Mouse (Mus musculus): ENCODE results near the gene Psmd6. TPM values are rescaled to one million over a fixed set of nuclear protein-coding genes. Genes with fewer than 3 reads are reported as not detected.

Psmd6 gene
- total RNA-seq (2021) (100 to 1,000 TPM; 103 to 123 TPM), polyA plus RNA-seq (2012; rRNA removed) (37.3 and 38.1 TPM in 2 replicates)
- long read RNA-seq, transcript Psmd6-201 (8 exons, 1,387 nt), result major isoform, 101 of 113 reads
- long read RNA-seq, partial matches to known transcripts, result 5 of 113 reads
- long read RNA-seq, other reads (novel, unspliced or antisense), result 6 of 113 reads

DNA sequence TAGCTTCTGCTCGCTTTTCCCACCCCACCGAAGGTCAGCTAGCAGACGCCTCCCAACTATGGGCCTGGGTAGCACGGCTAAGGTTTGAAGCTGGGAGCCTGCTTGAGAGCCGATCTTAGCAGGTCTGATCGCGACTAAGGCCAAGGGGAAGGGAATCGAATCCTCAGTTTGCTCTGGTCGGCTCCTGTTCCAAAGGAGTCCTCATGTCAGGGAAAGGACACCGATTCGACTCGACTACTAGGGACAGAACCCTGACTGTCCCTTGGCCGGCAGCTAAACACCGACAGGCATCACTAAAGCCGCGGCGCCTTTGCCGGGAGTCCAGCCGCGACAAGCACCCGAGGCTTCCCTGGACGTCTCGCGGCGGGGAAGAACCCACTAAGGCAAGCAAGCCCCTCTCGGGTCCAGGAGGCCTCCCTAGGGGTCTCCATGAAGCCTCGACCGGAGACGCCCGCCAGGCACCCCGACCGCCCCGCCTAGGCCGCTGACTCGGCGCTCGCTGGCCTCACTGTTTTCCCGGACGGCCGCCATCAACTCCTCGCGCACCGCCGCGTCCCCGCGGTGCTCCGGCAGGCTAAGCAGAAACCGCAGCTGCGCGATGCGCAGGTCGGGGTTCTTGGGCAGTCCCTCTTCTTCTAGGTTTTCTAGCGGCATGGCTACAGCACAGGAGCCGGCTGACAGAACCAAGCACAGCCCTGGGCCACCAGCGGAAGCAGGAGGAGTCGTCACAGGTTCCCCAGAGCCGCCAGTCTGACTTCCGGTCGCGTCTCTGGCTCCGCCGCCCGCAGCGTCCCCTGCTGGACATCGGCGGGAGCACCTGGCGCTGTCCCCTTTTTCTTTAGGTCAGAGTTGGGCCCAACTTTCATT is at the start of gene Psmd6:
TSS of gene Psmd6 (minus strand) at position 755 of the 867 bp plus-strand sequence.
- peak; percentile 92 for DNase-seq

DNA sequence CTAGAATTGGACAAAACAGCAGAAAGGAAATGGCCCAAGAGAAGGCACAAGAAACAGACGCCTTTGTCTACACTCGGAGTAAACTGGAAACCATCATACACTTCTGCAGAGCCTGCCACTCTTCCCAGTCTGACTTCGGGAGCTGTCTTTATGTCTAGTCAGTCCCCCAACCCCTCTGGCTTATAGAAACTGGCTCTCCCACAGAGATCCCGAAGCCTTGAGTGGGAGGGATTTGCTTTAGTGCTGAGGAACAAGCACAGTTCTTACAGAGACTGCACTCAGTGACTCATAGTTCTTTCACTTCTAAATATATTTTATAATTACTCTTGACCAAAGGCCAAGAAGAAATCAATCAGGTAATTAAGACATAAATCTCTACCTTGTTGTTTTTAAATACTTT is 10.1 kb downstream of the Psmd6 start:
- DNase-seq, result no peak

DNA sequence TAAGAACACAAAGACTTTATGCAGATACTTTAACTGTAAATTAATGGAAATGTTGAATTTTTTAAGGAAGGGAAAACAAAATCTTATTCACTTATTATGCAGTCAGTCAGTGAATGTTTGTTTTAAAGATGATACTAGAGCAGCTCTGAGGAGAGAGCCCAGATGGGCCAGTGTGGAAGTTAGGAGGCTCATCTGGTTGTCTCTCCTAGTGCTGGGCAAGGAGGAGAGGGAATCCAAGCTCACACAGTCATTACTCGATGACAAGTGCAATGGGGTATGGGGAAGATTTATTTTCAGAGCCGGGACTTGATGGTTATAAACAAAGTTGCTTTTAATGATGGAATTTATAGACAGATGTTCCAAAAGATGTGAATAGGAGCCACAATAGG is 15.9 kb downstream of the Psmd6 start:
- DNase-seq, result no peak

DNA sequence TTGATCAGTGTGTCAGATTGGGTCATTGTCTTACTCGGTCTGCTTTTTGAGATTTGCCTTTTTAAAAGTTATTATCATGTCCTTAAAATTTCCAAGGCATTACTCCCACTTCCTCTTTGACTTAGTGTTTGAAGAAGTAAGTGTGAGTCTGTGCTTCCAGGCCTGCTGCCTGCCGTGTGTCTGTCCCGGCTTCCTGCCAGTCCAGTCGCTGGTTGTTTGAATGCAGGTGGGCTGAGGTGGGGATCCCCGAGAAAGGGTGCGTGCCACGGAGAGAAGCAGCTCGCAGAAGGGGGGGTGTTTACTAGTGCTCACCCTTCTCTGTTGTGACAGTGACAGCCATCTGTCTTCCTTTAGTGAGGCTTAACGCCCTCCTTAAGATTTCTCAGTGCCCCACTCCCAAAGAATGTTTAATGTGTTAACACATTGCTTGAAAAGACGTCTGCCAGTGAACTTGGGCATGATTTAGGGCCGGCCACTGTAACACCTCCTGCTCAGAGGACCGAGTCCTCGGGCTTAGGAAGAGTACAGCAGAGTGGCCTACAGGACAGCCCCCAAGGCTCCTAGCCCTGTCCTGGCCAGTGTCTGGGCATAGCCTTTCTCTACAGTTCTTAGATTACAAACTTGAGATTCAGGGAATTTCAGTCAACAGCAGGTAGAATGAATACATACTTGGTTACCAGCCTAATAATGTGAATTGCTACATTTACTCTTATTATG is 16.4 kb downstream of the Psmd6 start:
- no peak for DNase-seq

DNA sequence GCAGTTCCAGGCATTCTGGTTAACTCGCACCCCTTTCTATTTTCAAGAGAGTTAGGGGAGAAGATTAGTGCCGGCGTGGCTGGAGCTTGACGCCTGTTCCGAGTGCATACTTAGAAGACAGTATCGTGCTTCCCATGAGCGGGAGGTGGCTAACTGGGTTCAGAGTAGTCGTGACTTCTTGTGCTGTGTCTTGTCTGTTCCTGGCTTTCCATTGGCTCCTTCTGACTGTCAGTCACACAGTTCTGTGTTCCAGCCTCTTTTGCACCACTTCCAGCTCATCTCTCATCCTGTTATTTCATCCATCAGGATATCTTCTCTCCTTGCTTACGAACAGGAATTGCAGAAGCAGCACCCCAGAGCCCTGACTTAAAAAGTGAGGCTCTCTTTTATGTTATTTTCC is 19.5 kb downstream of the Psmd6 start:
- DNase-seq, result no peak

DNA sequence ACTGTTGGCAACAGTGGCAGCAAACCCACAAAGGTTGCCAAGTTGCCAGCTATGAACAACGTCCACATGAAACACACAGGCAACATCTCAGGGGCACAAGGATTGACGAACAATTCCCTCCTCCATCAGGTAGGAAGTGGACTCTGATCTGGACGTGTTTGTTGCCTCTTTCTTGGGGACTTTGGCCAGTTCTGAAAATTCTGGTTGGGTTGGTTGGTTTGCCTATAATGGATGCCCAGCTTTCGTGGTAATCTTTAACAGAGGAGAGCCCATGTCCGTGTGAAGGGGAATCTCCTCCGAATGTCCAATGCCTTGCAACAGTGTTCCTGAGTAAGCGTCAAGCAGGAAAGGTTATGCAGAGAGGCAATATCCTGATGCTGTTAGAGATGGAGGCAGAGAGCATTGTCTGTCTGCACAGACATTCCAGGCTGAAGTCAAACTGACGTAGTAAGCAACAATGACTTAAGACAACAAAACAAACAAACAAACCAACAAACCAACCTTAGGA is 20.0 kb downstream of the Psmd6 start:
- DNase-seq, result no peak

DNA sequence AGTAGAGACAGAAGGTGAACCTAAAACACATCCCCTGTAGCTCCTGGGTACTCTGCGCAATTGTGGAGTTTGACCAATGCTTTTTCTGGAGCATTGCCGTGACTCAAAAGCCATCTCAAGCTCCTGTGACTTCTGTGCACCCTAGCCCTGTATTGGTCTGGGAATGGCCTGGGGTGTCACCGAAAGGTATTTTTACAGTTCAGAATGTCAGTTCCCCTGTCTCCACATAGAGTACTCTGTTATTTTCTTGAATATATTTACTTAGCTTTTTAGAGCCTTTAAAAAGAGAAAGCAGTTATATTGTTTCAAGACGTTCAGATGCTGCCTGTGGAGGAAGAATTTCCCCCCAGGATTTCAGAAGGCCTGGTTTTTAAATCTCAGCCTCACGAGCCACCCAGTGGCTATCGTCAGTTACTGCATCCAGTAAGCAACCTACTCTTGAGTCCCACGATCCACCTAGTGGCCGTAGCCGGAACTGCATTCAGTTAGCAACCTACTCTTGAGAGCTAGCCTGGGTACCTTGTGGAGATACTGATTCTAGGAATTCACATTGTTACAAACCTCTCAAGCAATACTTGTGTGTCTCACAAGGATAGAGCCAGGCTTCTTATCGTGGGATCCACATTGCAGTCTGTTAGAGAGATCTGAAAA is 22.3 kb downstream of the Psmd6 start:
- DNase-seq, result peak; percentile 80

DNA sequence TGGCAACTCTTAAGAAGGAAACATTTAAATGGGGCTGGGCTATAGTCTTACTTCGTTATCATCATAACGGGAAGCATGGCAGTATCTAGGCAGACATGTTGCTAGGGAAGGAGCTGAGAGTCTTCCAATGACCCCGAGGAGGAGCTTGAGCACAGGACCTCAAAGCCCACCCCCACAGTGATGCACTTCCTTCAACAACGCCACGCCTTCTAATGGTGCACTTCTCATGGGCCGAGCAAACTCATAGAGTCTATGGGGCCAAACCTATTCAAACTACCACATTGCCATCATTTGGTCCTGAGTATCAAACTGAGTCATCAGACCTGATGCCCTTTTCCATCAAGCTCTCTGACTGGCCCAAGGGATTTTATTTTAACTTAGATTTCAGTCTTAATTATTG is 30.2 kb downstream of the Psmd6 start:
- DNase-seq, result no peak

DNA sequence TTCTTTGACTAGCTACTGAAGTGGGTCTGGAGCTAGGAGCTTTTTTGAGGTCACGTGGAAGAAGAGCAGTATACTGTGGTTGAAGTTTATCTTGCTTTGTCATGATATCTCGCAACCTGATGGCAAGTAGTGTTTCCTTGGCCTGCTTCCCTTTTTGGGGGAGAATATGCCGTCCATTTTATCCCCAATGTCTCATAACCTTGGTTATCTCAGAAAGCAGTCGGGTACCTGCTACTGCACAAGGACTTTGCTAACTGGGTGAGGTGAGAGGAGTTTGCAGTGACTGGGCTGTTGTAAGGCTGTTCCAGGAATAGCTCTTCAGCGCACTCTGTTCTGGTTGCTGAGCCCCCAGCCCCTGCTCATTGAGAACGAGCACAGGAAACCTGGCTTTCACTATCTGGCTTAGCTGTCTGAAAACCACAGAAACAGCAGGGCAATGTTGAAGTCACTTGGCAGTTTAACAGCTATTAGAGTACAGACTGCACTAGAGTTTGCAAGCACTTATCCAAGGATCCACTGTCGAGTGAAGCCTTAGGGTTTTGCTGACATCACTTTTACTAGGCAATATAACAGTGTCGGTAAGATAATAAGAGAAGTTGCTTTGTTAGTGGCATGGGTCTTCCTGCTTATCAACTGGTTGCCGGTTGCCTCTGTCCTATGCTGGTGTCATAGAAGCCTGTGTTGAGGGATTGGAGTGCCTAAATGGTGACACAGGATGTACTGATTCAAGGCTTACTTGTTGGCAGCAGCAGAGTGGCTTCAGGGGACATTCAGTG is 32.6 kb downstream of the Psmd6 start:
- DNase-seq, result no peak

DNA sequence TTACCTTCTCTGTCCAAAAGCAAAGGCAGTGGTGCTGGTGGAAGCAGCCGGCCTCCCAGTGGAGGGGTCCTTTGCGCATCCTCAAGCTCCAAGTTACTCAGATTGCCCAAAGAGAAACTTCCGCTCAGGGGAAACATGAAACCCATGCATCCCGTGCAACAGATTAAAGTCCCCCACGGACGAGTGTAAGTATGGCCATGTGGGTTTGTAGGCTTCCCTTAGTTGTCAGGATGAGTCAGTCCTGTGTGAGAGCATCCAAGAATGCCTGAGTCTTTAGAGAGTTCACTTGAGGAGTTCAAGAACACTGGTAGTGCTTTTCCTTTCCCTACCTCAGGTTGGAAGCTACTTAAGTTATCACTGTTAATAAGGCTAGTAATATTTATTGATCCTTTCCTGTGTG is 33.4 kb downstream of the Psmd6 start:
- no peak for DNase-seq

DNA sequence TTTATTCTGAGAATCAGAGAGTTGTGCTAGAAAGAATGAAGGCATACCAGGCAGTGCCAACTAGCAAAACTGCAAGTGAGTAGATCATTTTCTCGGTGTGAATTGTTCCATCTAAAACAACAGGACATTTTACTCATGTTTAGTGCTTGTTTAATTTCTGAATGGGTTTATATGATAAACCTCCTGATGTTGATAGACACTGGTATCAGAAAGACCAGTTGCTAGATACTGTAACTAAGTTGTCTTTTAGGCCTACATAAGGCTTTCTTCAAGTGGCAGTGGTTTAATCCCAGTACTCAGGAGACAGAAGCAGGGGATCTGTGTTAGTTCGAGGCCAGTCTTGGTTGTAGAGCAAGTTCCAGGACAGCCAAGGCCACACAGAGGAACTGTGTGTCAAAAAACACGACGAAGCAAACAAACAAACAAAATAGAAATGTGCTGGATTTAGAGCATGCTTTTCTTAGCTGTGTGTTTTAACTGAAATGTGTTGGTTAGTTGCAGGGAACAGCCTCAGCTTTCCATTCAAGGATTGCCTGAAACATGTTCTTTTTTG is 34.0 kb downstream of the Psmd6 start:
- no peak for DNase-seq

DNA sequence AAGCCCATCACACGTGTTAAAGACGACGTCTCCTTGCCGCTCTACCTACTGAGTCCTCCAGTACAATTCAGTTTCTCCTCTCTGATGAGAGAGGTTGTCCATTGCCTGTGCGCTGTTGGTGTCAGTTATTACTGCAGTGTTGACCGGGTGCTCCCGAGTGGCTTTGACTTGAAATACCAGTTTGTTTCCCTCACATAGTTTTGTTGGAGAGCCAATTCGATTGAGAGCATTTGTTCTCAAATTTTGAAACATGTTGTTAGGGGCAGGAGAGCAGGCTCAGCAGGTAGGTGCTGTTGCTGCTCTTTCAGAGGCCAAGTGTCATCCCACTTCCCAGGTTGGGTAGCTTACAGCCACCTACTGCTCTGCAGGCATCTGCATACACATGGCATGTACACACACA is 37.0 kb downstream of the Psmd6 start:
- no peak for DNase-seq

DNA sequence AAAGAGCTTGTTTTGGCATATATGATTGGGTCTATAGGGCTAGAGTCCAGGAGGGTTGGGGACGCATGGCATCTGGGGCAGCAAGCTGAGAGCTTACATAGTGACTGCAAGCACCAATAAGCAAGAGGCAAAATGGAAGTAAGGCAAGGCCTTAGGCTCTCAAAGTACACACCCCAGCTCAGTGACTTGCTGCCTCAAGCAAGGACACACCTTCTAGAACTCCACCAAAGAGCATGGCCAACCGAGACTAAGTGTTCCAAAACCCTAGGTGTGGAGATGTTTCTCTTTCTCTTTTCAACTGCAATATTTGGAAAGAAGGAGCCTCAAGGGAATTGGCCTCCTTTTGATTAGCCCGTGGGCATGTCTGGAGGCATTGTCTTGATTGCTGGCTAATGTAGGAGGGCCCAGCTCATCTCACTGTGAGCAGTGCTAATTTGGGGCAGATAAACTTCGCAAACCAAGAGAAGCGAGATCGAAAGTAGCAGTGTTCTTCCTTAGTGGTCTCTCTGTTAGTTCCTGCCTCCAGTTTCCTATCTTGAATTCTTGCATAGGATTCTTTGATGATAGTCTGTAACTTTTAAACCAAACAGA is 40.1 kb downstream of the Psmd6 start:
- DNase-seq, result no peak

DNA sequence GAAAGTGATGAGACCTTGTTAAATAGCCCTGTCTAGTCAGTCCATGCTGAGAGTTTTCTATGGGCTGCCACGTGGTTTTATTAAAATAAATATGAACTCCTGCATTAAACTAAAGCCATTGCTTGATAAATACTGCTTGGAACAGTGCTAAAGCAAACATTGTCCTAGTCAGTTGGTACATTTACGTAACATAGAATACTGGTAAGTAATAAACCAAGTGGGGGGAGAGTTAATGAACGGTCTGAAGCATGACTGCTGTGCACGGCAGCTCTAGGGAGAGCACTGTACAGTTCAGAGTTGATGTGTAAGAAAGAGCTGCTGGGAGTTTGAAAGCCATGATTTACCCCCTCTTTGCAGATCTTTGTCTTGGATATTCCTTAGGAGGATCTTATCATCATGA is 49.3 kb downstream of the Psmd6 start:
- DNase-seq, result no peak

DNA sequence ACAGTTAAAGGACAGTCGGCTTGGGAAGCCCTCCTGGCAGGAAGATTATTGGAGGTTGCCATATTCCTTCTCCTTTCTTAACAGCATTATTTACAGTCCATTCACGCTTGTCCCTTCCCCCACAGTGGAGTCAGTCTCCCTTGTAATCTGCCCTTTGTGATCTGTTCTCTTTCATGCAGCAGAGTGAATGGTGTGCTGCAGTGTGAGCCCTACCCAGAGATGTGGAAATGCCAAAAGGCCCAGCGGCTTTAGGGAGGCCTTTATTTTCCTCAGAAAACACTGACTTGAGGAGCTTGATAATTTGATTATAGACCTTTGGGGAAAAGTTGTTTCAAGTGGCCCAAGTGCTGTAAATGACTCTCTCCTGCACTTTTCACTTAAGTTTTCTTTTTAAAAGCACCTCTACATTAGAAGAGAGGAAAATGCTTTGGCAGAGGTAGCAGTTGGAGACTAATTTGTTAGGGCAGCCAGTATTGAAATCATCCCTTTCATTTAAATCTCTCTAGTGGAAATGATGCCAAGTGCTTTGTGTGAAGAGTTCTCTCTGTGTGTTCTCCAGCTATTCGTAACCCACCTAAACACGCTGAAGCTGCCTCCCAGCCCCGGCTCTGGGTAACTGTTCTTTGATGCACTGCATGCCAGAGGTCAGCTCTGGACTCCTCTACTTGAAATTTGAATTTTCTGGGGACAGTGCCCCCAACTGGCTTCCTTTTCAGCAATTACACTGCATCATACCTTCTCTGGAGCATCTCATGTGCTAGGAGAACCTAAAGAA is 50.1 kb downstream of the Psmd6 start:
- no peak for DNase-seq

DNA sequence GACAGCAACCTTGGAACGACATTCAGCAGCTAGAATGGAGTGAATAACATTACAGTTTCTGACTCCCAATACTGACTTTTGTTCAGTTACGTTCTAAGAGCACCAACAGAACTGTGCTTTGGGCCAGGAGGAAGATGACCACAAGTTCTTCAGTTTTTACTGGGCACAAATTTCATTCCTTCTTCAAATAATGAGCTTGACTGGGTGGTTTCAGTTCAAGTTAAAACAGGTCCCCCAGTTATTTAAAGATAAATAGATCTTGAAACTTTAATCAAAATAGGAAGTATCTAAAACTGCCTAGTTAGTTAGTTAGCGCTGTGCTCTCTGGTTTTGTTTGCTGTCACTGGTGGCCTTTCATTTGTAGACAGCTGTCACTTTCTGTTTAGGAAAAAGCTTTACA is 52.2 kb downstream of the Psmd6 start:
- no peak for DNase-seq

DNA sequence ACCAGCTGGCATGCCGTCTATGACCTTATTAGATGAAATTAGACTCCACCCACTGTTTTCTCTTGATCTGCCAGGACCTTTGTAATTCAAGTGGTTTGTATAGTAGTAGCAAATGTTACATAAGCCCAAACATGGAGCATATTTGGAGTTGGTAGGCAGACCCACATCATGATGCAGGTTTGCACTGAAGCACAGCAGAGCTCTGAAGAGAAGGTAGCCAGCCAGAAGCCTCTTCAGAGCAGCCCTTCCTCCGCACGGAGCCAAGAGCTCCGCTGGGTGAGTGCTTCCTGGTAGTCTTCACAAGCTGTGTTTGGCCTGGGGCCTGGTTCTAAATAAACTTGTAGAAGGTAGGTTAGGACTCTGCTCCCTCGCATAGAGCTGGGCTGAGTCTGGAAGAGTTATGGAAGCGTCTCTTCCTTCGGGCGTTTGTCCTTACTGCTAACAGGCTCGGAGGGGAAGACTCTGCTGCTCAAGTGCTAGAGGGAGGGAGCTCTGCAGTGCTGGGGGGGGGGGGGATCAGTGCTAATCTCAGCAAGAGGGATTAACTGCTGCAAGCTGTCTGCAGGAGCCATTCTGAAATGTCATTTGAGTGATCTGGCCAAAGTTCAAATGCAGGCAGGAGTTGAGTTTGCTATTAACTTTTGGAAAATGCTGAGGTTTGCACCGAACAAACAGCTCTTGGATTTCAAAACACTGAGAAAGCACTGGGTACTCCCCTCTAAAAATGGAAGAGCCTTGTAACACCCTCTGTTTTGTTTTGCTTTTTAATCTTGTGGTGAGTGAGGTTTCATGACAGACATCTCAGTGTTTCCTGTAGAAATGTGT is 52.9 kb downstream of the Psmd6 start:
- DNase-seq, result peak; percentile 50

DNA sequence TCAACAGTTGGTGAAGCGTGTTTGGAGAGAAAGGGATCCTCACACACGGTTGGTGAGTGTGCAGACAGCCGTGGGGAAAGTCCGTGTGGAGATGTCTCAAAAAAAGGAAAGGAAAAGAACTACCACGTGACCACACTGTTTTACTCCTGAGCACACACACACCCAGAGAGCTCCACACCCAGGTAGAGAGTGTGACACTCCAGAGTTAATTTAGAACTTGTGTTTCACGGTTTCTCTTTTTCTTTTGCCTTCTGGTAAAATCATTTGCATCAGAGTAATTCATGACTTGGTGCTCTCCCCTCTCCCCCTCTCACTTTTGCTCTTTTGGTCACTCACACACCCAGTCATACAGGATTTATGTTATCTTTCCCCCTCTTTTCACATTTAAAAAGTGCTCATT is 54.5 kb downstream of the Psmd6 start:
- DNase-seq, result no peak

DNA sequence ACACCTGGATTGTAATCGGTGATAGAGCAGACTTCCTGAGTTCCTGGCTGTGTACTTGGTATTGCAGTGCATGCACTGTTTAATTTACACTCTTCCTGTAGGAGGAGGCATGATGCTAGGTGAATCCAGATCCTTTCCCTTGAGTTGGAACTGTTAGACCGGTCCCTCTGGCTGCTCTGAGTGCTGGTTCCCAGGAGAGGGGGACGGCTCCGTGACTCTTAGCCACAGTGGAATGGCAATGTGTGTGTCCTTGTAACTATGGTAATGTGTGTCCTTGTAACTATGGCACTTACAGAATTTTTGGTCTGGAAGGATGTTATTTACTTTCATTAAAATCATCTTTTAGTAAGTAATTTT is 55.7 kb downstream of the Psmd6 start:
- DNase-seq, result no peak

Measured in adrenal gland, adult 2 months (tissue).